Mouse (Mus musculus): ENCODE measurements at regions not wholly inside any gene's neighbourhood (a gene's known extent, or its start where the extent isn't known, plus 50 kb on each side); places are given as distances from the start of the nearest gene placed in this dataset.

DNA sequence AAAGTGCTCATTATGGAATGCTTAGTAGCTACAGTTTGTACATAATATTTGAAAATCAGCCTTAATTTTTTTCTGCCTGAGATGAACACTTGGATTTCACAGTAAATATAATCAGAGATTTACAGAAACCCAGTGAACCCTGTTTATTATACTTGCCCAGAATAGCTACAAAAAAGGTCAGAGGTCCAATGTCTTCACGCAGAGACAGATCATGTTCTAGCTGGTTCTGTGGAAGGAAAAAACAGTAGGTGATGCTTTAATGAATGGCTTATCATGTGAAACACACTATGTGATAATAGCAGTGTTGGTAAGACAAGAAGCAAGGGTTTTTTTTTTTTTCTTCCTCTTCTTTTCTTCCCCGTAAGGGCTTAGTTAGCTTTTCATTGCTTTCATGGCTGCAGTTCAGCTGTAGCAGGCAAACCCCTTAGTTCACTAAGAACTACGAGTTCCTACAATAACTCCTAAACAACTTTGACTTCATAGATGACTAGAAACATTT is 896.6 kb upstream of the Zeb2 start:
- Histone ChIP-seq H3K9ac (ENCODE audit: low read depth, low read length) (no peak overlapping the region), H3K27ac (ENCODE audit: low read length) (no peak overlapping the region), H3K9me3 (ENCODE audit: control insufficient read depth, low read length) (no peaks in the 10 kb centered on the region), H3K4me2 (ENCODE audit: low read depth, low read length) (no peak overlapping the region), H3K4me1 (ENCODE audit: control insufficient read depth, insufficient read depth, low read length) (no peaks in the 10 kb centered on the region), H3K36me3 (ENCODE audit: control insufficient read depth, insufficient read depth, low read length) (no peaks in the 10 kb centered on the region), H3K27me3 (replicated peaks; ENCODE audit: control insufficient read depth, insufficient read depth, low read length) (no peaks in the 10 kb centered on the region), H3K4me3 (ENCODE audit: low read length) (no peak overlapping the region)
- no peak for ATAC-seq
- WGBS = 62% methylated on average over 3 of the region's 3 CpGs

- Histone ChIP-seq H3K36me3 (ENCODE audit: control insufficient read depth, insufficient read depth, low read length) (no peaks in the 10 kb centered on the region), H3K4me3 (ENCODE audit: low read length) (no peak overlapping the region), H3K27ac (ENCODE audit: low read length) (no peak overlapping the region), H3K9me3 (ENCODE audit: control insufficient read depth, low read length) (no peaks in the 10 kb centered on the region), H3K4me2 (ENCODE audit: low read depth, low read length) (no peak overlapping the region), H3K4me1 (ENCODE audit: control insufficient read depth, insufficient read depth, low read length) (no peaks in the 10 kb centered on the region), H3K9ac (ENCODE audit: low read depth, low read length) (no peak overlapping the region), H3K27me3 (replicated peaks; ENCODE audit: control insufficient read depth, insufficient read depth, low read length) (no peaks in the 10 kb centered on the region)
- WGBS = 88% methylated on average over 1 of the region's 1 CpGs
- ATAC-seq = no peak
Observed at GRCm38 (mm10) chr2:46012716-46013115, 895.5 kb upstream of the Zeb2 start.

DNA sequence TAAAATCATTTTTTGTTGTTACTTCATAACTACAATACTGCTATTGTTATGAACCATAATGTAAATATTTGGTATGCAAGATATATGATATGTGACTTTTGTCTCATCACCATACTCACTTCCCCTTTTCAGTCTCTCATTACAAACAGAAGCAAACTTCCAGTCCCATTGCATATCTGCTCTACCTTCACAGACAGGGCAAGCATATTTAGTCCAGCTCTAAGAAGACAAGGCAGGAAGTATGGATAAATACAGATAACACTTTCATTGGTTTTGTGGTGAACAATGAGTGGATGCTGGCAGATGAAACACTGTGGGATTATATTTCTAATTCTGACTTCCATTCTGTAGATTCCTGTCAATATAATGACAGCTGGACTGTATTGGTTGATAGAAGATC is 858.0 kb upstream of the Zeb2 start:
- Histone ChIP-seq H3K4me2 (ENCODE audit: low read depth, low read length) (no peak overlapping the region), H3K4me3 (ENCODE audit: low read length) (no peak overlapping the region), H3K9ac (ENCODE audit: low read depth, low read length) (no peak overlapping the region), H3K9me3 (ENCODE audit: control insufficient read depth, low read length) (no peaks in the 10 kb centered on the region), H3K27ac (ENCODE audit: low read length) (no peak overlapping the region), H3K27me3 (replicated peaks; ENCODE audit: control insufficient read depth, insufficient read depth, low read length) (no peaks in the 10 kb centered on the region), H3K4me1 (ENCODE audit: control insufficient read depth, insufficient read depth, low read length) (no peaks in the 10 kb centered on the region), H3K36me3 (ENCODE audit: control insufficient read depth, insufficient read depth, low read length) (no peaks in the 10 kb centered on the region)
- no peak for ATAC-seq

GRCm38 (mm10) chr2:45968635-45969034 is 851.4 kb upstream of the Zeb2 start:
- WGBS = 85% methylated on average over 5 of the region's 5 CpGs
- Histone ChIP-seq H3K36me3 (ENCODE audit: control insufficient read depth, insufficient read depth, low read length) (no peaks in the 10 kb centered on the region), H3K4me1 (ENCODE audit: control insufficient read depth, insufficient read depth, low read length) (no peaks in the 10 kb centered on the region), H3K9ac (ENCODE audit: low read depth, low read length) (no peak overlapping the region), H3K9me3 (ENCODE audit: control insufficient read depth, low read length) (no peaks in the 10 kb centered on the region), H3K27ac (ENCODE audit: low read length) (no peak overlapping the region), H3K4me2 (ENCODE audit: low read depth, low read length) (no peak overlapping the region), H3K4me3 (ENCODE audit: low read length) (no peak overlapping the region), H3K27me3 (replicated peaks; ENCODE audit: control insufficient read depth, insufficient read depth, low read length) (no peaks in the 10 kb centered on the region)
- ATAC-seq = no peak

- Histone ChIP-seq H3K9me3 (ENCODE audit: control insufficient read depth, low read length) (no peaks in the 10 kb centered on the region), H3K27me3 (replicated peaks; ENCODE audit: control insufficient read depth, insufficient read depth, low read length) (no peaks in the 10 kb centered on the region), H3K4me3 (ENCODE audit: low read length) (no peak overlapping the region), H3K4me2 (ENCODE audit: low read depth, low read length) (no peak overlapping the region), H3K4me1 (ENCODE audit: control insufficient read depth, insufficient read depth, low read length) (no peaks in the 10 kb centered on the region), H3K36me3 (ENCODE audit: control insufficient read depth, insufficient read depth, low read length) (no peaks in the 10 kb centered on the region), H3K27ac (ENCODE audit: low read length) (no peak overlapping the region), H3K9ac (ENCODE audit: low read depth, low read length) (no peak overlapping the region)
- no peak for ATAC-seq
- 62% methylated on average over 4 of the region's 4 CpGs for WGBS
Observed at GRCm38 (mm10) chr2:45956792-45957330, 839.7 kb upstream of the Zeb2 start.

- Histone ChIP-seq H3K36me3 (ENCODE audit: control insufficient read depth, insufficient read depth, low read length) (no peaks in the 10 kb centered on the region), H3K9me3 (ENCODE audit: control insufficient read depth, low read length) (no peaks in the 10 kb centered on the region), H3K27ac (ENCODE audit: low read length) (no peak overlapping the region), H3K9ac (ENCODE audit: low read depth, low read length) (no peak overlapping the region), H3K27me3 (replicated peaks; ENCODE audit: control insufficient read depth, insufficient read depth, low read length) (no peaks in the 10 kb centered on the region), H3K4me1 (ENCODE audit: control insufficient read depth, insufficient read depth, low read length) (no peaks in the 10 kb centered on the region), H3K4me2 (ENCODE audit: low read depth, low read length) (no peak overlapping the region), H3K4me3 (ENCODE audit: low read length) (no peak overlapping the region)
- ATAC-seq = no peak
- 68% methylated on average over 1 of the region's 1 CpGs for WGBS
Observed at GRCm38 (mm10) chr2:45948758-45949157, 831.6 kb upstream of the Zeb2 start.

DNA sequence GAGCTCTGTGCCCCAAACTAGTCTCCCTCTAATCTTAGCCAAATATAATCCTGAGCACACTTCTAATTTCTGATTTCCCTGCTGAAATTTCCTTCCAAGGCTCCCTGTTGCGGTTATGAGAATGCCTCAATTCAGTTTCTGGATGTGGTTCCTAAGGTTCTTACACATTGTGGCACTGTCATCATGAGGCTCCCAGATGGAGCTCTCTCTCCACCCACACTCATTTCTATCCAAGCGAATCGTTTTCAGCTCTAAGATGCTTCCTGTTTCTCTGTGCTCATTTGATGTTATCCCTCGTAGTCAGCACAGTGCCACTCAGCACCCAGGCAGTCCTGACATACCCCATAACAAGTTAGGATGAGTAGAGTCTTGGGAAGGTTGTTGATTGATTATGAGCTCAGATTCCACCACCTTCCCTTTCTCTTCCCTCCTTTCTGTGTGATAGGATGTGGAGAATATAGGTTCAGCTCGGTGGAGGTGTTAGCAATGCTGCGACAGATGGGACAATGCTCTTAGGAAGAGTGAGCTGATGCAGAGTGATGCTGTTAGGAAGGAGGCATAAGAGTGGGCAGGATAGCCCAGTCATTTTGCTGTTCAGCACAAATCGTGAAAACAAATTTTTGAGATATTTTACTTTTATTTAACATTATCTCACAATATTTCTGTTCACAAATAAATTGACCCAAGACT is 808.7 kb upstream of the Zeb2 start:
- Histone ChIP-seq H3K4me3 (ENCODE audit: low read length) (no peak overlapping the region), H3K27ac (ENCODE audit: low read length) (no peak overlapping the region), H3K4me2 (ENCODE audit: low read depth, low read length) (no peak overlapping the region), H3K4me1 (ENCODE audit: control insufficient read depth, insufficient read depth, low read length) (no peaks in the 10 kb centered on the region), H3K9ac (ENCODE audit: low read depth, low read length) (no peak overlapping the region), H3K36me3 (ENCODE audit: control insufficient read depth, insufficient read depth, low read length) (no peaks in the 10 kb centered on the region), H3K27me3 (replicated peaks; ENCODE audit: control insufficient read depth, insufficient read depth, low read length) (no peaks in the 10 kb centered on the region), H3K9me3 (ENCODE audit: control insufficient read depth, low read length) (no peaks in the 10 kb centered on the region)
- 81% methylated on average over 7 of the region's 7 CpGs for WGBS
- ATAC-seq = no peak

DNA sequence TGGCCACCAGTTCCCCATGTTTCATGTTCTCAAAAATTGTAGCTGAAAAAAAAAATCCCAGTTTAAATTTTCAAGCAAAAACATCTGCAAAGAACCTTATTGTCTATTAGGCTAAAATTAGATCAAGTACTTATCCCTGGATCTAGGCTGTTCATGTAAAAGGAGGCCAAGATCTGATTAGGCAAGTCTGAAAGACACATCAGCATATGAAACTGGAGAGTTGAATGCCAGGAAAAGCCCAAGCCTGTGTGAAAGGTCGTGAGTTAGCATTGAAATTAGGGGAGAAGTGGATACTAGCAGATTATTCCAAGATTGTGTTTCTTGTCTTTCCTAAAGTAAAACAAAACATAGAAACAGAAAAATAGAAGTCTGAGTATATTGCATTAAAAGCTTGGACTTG is 791.7 kb upstream of the Zeb2 start:
- no peaks in the 10 kb centered on the region for H3K36me3 ChIP-seq (ENCODE audit: control insufficient read depth, insufficient read depth, low read length)
- no peak overlapping the region for H3K4me3 ChIP-seq (ENCODE audit: low read length)
- H3K27ac ChIP-seq (ENCODE audit: low read length) = no peak overlapping the region
- H3K27me3 ChIP-seq (replicated peaks; ENCODE audit: control insufficient read depth, insufficient read depth, low read length) = no peaks in the 10 kb centered on the region
- no peak overlapping the region for H3K4me2 ChIP-seq (ENCODE audit: low read depth, low read length)
- no peak overlapping the region for H3K9ac ChIP-seq (ENCODE audit: low read depth, low read length)
- no peaks in the 10 kb centered on the region for H3K4me1 ChIP-seq (ENCODE audit: control insufficient read depth, insufficient read depth, low read length)
- 56% methylated on average over 1 of the region's 1 CpGs for WGBS
- no peaks in the 10 kb centered on the region for H3K9me3 ChIP-seq (ENCODE audit: control insufficient read depth, low read length)
- ATAC-seq = no peak

GRCm38 (mm10) chr2:45904623-45905235 is 787.5 kb upstream of the Zeb2 start:
- H3K4me1 ChIP-seq (ENCODE audit: control insufficient read depth, insufficient read depth, low read length) = no peaks in the 10 kb centered on the region
- H3K4me2 ChIP-seq (ENCODE audit: low read depth, low read length) = no peak overlapping the region
- no peaks in the 10 kb centered on the region for H3K9me3 ChIP-seq (ENCODE audit: control insufficient read depth, low read length)
- H3K36me3 ChIP-seq (ENCODE audit: control insufficient read depth, insufficient read depth, low read length) = no peaks in the 10 kb centered on the region
- H3K27me3 ChIP-seq (replicated peaks; ENCODE audit: control insufficient read depth, insufficient read depth, low read length) = no peaks in the 10 kb centered on the region
- no peak overlapping the region for H3K4me3 ChIP-seq (ENCODE audit: low read length)
- no peak for ATAC-seq
- WGBS = 58% methylated on average over 2 of the region's 2 CpGs
- no peak overlapping the region for H3K9ac ChIP-seq (ENCODE audit: low read depth, low read length)
- no peak overlapping the region for H3K27ac ChIP-seq (ENCODE audit: low read length)
